Mouse (Mus musculus): Measurements from ENCODE around the gene Pdss2.

GRCm38 (mm10) chr10:43489550-43489949, 268.3 kb downstream of the Pdss2 start:
- no peak for TF ChIP-seq CTCF (IDR thresholded peaks at IDR 0.05; ENCODE audit: control insufficient read depth, insufficient read depth, insufficient replicate concordance, low read depth, low read length)
- no peak for TF ChIP-seq POLR2A (IDR thresholded peaks at IDR 0.05; ENCODE audit: control insufficient read depth, low read depth, low read length)
